Mouse (Mus musculus) kidney, embryonic 14.5 days (tissue): ENCODE data around the gene Akip1. TPM values are rescaled to one million over a fixed set of nuclear protein-coding genes. Genes with fewer than 3 reads are reported as not detected.

ENCODE experiments used
- ATAC-seq: fragments of 200-750 bp; cut with Nextera tagmentation; 2 replicates; pipeline ENCODE4 v1.8.0; 2017; ENCODE audit warnings: moderate number of reproducible peaks, mild to moderate bottlenecking, moderate TSS enrichment, moderate library complexity; ENCODE audit not compliant: low FRiP score, low TSS enrichment
- H3K27ac ChIP-seq: fragments of 300-500 bp; sonication (generic); 2 replicates; pipeline ENCODE4 v1.5.1; 2014; ENCODE audit warnings: low read depth, mild to moderate bottlenecking, low read length, moderate library complexity, mixed read lengths
- H3K27me3 ChIP-seq: fragments of 300-500 bp; sonication (generic); 2 replicates; pipeline ENCODE4 v1.6.1; 2014; ENCODE audit warnings: mild to moderate bottlenecking, low read length; ENCODE audit not compliant: control insufficient read depth, insufficient read depth
- H3K36me3 ChIP-seq: fragments of 300-500 bp; sonication (generic); 2 replicates; pipeline ENCODE4 v1.6.1; 2014; ENCODE audit warnings: low read length, mixed read lengths; ENCODE audit not compliant: control insufficient read depth, insufficient read depth
- H3K4me1 ChIP-seq: fragments of 300-500 bp; sonication (generic); 2 replicates; pipeline ENCODE4 v1.6.1; 2014; ENCODE audit warnings: low read length, mixed read lengths; ENCODE audit not compliant: control insufficient read depth, insufficient read depth
- H3K4me2 ChIP-seq: fragments of 300-500 bp; sonication (generic); replicated peaks from 2 replicates; pipeline ENCODE4 v1.6.1; 2014; ENCODE audit warnings: low read depth, mild to moderate bottlenecking, low read length
- H3K4me3 ChIP-seq: fragments of 300-500 bp; sonication (generic); 2 replicates; pipeline ENCODE4 v1.5.1; 2014; ENCODE audit warnings: mild to moderate bottlenecking, low read length
- H3K9ac ChIP-seq: fragments of 300-500 bp; sonication (generic); 2 replicates; pipeline ENCODE4 v1.6.1; 2014; ENCODE audit warnings: low read depth, mild to moderate bottlenecking, low read length, moderate library complexity
- H3K9me3 ChIP-seq: fragments of 300-500 bp; sonication (generic); 2 replicates; pipeline ENCODE4 v1.6.1; 2016; ENCODE audit warnings: low read length; ENCODE audit not compliant: control insufficient read depth
- WGBS: fragments of 180-500 bp; shearing (Covaris S2); extraction: QIAGEN DNeasy Blood & Tissue Kit; methylation state at CpG from one replicate; pipeline ENCODE4 v1.1.7; 2014; 5-methylcytosine and 5-hydroxymethylcytosine counted together
- polyA plus RNA-seq: library from polyadenylated mRNA; unstranded; fragments of >200 nt; fragmentation: Nextera tagmentation; extraction: Ambion mirVana; gene quantifications from 2 replicates; pipeline ENCODE4 v1.2.1, GENCODE M21; 2014

Akip1 gene
- polyA plus RNA-seq, 1 experiment from 2014 or later, result 24.7 TPM

DNA sequence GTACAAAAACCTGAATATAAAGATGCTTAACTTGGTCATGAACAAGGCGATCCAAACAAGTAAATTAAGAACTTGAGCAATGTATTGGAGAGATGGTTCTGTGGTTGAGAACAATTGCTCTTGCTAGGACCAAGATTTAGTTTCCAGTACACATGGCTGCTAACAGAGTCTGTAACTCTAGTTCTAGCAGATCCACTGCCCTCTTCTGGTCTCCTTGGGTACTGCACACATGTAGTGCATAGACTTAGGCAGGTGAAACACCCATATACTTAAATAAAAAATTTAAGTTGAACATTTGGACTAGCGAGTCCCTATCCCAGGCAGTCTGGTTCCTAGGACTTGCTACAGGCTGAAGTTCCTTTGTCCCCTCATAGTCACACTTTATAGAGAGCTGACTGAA lies 19.1 kb downstream of the Akip1 start:
- H3K4me2 ChIP-seq, result no peak overlapping the region
- no peak overlapping the region for H3K9ac ChIP-seq
- H3K4me1 ChIP-seq, result no peaks in the 10 kb centered on the region
- no peaks in the 10 kb centered on the region for H3K9me3 ChIP-seq
- no peak overlapping the region for H3K27ac ChIP-seq
- H3K27me3 ChIP-seq, result no peaks in the 10 kb centered on the region
- H3K36me3 ChIP-seq, result no peaks in the 10 kb centered on the region
- 93% methylated on average over 2 of the region's 2 CpGs for WGBS
- no peak for ATAC-seq
- H3K4me3 ChIP-seq, result no peak overlapping the region

DNA sequence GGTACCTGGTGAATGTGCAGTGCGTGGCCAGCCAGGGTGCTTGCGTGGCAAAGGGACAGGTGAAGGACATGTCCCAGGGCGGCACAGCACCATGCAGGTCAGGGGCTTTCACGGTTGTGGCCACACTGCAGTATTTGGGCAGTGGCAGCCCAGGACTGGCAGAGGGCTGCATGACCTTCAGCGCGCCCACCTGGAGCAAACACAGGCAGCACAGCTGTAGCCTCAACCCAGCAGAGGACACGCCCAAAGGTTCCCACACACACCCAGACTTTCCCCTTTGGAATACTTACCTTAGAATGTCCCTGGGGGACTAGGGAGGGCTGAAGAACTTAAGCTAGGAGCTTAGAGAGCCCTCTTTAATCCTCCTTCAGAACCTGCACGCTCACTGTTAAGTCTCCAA lies 19.6 kb downstream of the Akip1 start:
- Histone ChIP-seq H3K9ac (no peak overlapping the region), H3K36me3 (no peaks in the 10 kb centered on the region), H3K27me3 (no peaks in the 10 kb centered on the region), H3K4me1 (no peaks in the 10 kb centered on the region), H3K4me3 (no peak overlapping the region), H3K27ac (no peak overlapping the region), H3K9me3 (no peaks in the 10 kb centered on the region), H3K4me2 (no peak overlapping the region)
- whole genome bisulfite sequencing, result 95% methylated on average over 8 of the region's 8 CpGs
- ATAC-seq, result no peak

DNA sequence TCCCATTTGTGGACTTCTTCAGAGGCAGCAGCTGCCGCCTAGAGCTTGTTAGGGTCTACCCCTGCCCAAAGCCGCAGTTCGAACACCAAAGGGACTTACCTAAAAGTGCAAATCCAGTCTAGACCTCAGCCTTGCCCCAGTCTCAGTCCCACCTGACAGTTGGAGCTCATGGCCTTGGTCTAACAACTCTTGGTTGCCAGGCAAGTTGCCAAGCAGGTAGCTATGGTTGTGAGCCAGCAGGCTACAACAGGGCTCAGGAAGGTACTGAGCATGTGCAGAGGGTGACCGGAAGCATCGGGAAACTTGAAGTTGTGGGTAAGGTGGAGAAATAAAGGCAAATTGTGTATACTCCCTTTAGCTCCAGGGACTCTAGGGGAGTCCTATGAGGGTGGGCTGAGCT lies 20.2 kb downstream of the Akip1 start, which contains the start of gene BC051019:
Gene BC051019 (minus strand): TSS at position 154 of the 400 bp plus-strand sequence.
- Histone ChIP-seq H3K4me1 (no peaks in the 10 kb centered on the region), H3K4me2 (no peak within 1 kb of the TSS), H3K9ac (no peak within 1 kb of the TSS), H3K27ac (no peak within 1 kb of the TSS), H3K4me3 (no peak within 1 kb of the TSS), H3K27me3 (no peaks in the 10 kb centered on the region), H3K9me3 (no peaks in the 10 kb centered on the region), H3K36me3 (no peaks in the 10 kb centered on the region)
- 95% methylated on average over 5 of the region's 5 CpGs for WGBS
- no peak for ATAC-seq

DNA sequence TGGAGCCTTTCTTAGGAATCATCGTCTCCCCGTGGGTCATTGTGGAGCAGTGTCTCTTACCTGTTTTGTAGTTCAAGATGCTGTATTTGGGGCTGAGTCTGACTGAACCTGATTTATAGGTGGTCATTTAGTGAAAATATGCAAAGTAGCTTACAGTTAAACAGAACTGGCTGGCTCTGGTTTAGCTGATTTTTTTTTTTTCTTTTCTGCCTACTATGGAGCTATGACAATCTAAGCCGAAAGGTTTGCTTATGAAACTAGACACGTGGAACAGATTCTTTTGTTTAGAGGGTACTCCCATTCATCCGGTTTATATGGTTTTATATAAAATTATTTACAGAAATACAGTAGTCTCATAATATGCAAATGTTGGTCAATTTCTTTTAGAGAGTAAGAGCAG lies 28.1 kb downstream of the Akip1 start, which contains the start of gene Ascl3:
Gene Ascl3 (minus strand): TSS at position 101 of the 400 bp plus-strand sequence.
- Histone ChIP-seq H3K27me3 (no peaks in the 10 kb centered on the region), H3K9ac (no peak within 1 kb of the TSS), H3K4me3 (no peak within 1 kb of the TSS), H3K9me3 (no peaks in the 10 kb centered on the region), H3K36me3 (peaks cover 11% of the 10 kb centered on the region; the same call in 1 of the 2 replicates), H3K4me2 (no peak within 1 kb of the TSS), H3K27ac (no peak within 1 kb of the TSS), H3K4me1 (no peaks in the 10 kb centered on the region)
- no peak for ATAC-seq
- WGBS, result 91% methylated on average over 5 of the region's 5 CpGs

DNA sequence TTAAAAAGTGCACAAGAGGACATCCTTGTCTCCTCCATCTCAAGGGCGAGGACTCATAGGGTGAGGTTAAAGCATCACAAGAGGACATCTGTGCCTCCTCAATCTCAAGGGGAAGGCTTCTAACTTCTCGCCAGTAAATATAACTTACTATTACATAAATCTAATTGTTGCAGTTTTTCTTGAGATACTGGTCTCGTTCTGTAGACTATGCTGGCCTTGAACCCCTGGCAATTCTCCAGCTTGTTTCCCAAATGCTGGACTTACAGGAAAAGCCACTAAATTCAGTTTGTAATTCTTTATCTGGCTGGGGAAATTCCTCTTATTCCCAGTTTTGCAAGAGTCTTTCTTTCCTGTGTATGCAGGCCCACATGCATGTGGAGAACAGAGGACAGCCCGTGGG lies 31.3 kb downstream of the Akip1 start:
- Histone ChIP-seq H3K36me3 (peaks cover 13% of the 10 kb centered on the region; the same call in 1 of the 2 replicates), H3K4me1 (no peaks in the 10 kb centered on the region), H3K27ac (no peak overlapping the region), H3K27me3 (no peaks in the 10 kb centered on the region), H3K4me2 (no peak overlapping the region), H3K4me3 (no peak overlapping the region), H3K9ac (no peak overlapping the region), H3K9me3 (no peaks in the 10 kb centered on the region)
- 72% methylated on average over 4 of the region's 4 CpGs for WGBS
- no peak for ATAC-seq

DNA sequence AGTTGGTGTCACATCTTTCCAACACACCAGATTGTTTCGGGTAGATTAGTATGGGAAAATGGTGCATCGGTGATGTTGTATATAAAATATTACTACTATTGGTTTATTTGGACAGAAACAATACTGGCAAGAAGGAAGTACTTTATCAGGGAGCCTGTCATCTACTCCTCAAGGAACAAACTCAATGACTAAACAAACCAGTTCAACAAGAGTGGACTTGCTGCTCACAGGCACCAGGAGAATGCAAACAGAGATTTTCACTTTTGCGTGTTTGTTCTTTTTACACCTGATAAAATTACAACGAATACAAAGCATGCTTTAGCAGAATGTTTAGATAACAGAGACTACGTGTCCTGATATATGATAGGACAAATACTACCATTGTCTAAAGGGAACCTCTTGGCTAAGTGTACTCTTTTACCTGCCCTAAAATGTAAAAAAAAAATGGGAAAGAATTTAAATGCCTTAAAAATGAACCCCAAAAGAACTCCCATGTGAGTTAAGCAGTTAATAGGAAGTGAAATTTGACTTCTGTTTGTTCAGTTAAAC lies 36.4 kb downstream of the Akip1 start:
- Histone ChIP-seq H3K9ac (no peak overlapping the region), H3K9me3 (no peaks in the 10 kb centered on the region), H3K4me1 (no peaks in the 10 kb centered on the region), H3K27me3 (no peaks in the 10 kb centered on the region), H3K27ac (no peak overlapping the region), H3K4me3 (no peak overlapping the region), H3K36me3 (peaks cover 19% of the 10 kb centered on the region; the same call in 1 of the 2 replicates), H3K4me2 (no peak overlapping the region)
- WGBS, result 70% methylated on average over 5 of the region's 5 CpGs
- ATAC-seq, result no peak

DNA sequence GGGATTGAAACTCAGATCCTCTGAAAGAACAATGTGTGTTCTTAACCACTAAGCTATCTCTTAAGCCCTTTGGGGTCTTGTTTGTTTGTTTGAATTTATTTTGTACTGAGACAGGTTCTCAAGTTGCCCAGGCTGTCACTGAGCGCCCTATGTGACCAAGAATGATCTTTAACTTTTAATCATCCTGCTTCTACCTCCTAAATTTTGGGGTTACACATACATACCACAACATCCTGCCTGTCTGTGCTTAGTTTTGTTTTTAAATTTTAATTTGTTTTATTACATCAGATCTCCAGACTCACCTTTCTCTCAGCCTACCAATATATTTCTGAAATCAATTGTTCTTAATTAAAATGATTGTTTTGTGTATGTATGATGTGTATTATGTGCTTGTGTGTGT lies 37.6 kb downstream of the Akip1 start:
- Histone ChIP-seq H3K27ac (no peak overlapping the region), H3K27me3 (no peaks in the 10 kb centered on the region), H3K4me1 (no peaks in the 10 kb centered on the region), H3K9ac (no peak overlapping the region), H3K9me3 (no peaks in the 10 kb centered on the region), H3K36me3 (peaks cover 16% of the 10 kb centered on the region; the same call in 1 of the 2 replicates), H3K4me3 (no peak overlapping the region), H3K4me2 (no peak overlapping the region)
- WGBS, result 91% methylated on average over 1 of the region's 1 CpGs
- no peak for ATAC-seq

DNA sequence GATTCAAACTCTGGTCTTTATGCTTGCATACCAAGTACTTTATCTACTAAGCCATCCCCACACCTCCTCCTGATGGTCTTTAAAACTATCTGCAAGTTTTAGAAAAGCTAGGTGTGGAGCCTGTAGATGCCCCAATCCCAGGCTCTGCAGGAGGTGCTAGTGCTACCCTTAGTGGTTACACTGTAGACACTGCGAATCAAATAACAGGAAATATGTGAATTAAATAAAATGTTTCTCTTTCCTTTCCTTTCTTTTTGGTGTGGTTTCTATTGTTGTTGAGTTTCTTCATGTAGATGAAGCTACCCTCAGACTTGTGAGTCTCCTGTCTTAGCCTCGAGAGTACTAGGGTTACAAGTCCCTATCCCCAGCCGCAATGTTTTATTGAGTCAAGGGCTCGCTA lies 38.2 kb downstream of the Akip1 start:
- no peak overlapping the region for H3K4me2 ChIP-seq
- no peak overlapping the region for H3K4me3 ChIP-seq

DNA sequence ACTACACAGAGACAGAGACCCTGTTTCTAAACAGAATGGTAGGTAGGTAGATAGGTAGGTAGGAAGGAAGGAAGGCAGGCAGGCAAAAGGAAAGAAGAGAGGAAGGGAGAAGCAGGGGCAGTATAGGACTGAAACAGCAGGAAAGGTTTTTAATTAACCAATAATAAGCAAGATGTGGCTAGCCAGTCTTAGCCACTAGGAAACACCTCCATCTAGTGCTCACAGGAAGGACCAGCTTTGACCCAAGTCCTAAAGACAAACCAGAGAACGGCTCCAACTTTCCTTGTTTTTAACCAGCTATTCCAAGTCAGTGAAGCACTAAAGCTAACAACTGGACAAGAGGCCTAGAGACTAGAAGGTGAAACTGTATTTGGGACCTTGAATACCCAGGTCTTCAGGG lies 44.3 kb downstream of the Akip1 start:
- WGBS, result 53% methylated on average over 1 of the region's 1 CpGs
- no peak overlapping the region for H3K4me3 ChIP-seq

More for the DNA sequence above, 38.2 kb downstream of the Akip1 start:
- no peak overlapping the region for H3K27ac ChIP-seq
- ATAC-seq, result no peak
- H3K9me3 ChIP-seq, result no peaks in the 10 kb centered on the region
- no peaks in the 10 kb centered on the region for H3K4me1 ChIP-seq
- H3K36me3 ChIP-seq, result peaks cover 11% of the 10 kb centered on the region; the same call in 1 of the 2 replicates
- H3K9ac ChIP-seq, result no peak overlapping the region
- H3K27me3 ChIP-seq, result no peaks in the 10 kb centered on the region
- WGBS, result 85% methylated on average over 4 of the region's 4 CpGs

More for the DNA sequence above, 44.3 kb downstream of the Akip1 start:
- Histone ChIP-seq H3K27ac (no peak overlapping the region), H3K9ac (no peak overlapping the region), H3K36me3 (peaks cover 13% of the 10 kb centered on the region; the same call in 1 of the 2 replicates), H3K9me3 (no peaks in the 10 kb centered on the region), H3K4me2 (no peak overlapping the region), H3K27me3 (no peaks in the 10 kb centered on the region), H3K4me1 (no peaks in the 10 kb centered on the region)
- ATAC-seq, result no peak
